Mouse (Mus musculus) CH12F3 (cell line): ENCODE data around the gene Gm3633.
"Not testable (repeated sequence)": the region's sequence is repeated elsewhere in the genome, so short reads cannot be mapped to it uniquely, and the experiment has no call there.

Experiments
- in situ Hi-C: fragments of 300-500 bp; cut with MboI; formaldehyde crosslinking; loops from 2 replicates; pipeline ENCODE4 v1.14.3; 2020; ENCODE audit warnings: low sequenced_read_pairs

The Gm3633 gene

DNA sequence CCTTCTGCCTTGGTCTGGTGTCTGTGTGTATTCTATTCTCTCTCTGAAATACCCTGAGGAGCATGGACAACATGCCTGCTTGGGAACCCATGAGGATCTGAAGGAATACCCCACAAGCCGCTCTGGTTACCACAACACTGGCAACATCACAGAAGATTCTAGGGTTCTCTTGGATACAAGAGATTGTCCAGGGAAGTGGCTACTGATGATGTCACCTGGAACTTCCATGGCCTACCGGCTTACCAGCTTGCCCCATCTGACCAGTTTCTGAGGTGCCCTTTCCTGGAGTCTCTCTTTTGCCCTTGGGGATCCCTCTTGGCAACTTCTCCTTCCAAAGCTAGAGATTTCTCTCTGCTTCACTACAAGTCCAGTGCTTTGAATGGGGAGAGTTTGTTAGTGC lies at the start of gene Gm3633:
TSS of gene Gm3633 (minus strand) at position 101 of the 400 bp plus-strand sequence.
- in situ Hi-C loops: not testable (repeated sequence)

DNA sequence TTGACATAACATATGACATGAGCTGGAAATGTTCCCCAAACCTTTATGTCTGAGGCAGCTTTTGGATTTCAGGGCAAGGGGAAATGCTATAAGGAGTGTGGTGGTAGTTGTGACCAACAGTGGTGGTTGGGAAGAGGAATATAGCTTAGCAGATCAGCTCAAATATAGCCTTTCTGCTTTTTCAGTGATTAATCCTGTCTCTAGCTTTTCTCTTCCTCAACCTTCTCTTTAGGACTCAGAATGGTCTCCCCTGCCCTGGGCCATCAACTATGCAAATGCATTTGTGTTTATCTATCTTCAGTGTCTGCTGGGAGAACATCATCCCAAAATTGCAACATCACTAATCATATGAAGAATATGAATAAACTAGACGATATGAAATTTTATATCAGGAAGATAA lies 13.9 kb upstream of the Gm3633 start, which contains the start of gene Gm10378:
TSS of gene Gm10378 (plus strand) at position 301 of the 400 bp plus-strand sequence.
- in situ Hi-C loops: not testable (repeated sequence)

DNA sequence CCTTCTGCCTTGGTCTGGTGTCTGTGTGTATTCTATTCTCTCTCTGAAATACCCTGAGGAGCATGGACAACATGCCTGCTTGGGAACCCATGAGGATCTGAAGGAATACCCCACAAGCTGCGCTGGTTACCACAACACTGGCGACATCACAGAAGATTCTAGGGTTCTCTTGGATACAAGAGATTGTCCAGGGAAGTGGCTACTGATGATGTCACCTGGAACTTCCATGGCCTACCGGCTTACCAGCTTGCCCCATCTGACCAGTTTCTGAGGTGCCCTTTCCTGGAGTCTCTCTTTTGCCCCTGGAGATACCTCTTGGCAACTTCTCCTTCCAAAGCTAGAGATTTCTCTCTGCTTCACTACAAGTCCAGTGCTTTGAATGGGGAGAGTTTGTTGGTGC lies 41.9 kb downstream of the Gm3633 start, which contains the start of gene Gm17124:
TSS of gene Gm17124 (minus strand) at position 101 of the 400 bp plus-strand sequence.
- in situ Hi-C loops: not testable (repeated sequence)
